Mouse (Mus musculus): Measurements from ENCODE around the gene Cdrt4. TPM values are rescaled to one million over a fixed set of nuclear protein-coding genes. Genes with fewer than 3 reads are reported as not detected.

The Cdrt4 gene
- polyA plus RNA-seq, 1 experiment from 2014 or later: 0.28 TPM

DNA sequence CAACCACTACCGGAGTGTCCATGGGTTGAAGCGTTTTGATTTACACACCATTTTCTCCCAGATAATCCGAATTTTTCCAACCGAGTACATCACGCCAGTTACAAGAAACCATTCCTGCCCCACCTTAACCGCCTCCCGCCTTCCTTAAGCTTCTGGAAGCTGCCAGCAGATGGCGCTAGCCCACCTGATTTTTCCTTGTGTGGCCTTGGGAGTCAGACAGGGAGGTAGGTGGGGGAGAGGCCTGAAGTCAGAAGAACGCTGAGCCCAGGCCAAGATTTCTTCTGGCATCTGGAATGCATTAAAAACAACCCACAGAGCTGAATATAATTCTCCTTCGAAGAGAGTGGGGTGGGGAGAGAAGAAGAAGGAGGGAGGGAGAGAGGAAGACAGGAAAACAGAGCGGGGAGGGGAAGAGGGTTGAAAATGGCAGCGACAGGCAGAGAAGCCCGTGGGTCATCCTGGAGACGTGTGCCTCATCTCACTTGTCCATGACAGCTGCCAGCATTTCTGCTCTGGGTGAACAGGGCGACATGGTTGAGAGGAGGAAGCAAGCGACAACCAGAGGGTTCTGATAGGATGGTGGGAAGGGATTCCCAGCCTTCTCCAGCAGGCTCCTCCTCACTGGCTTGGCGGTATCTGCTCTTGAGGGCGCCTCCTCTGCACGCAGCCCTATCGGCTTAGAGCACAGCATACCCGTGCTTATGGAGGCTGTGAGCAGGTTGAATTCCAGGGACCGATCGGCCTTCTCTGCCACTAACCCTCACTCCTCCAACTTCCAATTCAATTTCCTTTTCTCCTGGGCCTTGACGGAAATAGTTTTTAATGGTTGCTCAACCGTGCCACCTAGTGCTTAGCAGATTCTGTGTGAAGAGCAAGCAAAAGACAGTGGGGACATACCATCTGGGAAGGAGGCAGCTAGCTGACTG, 29.7 kb upstream of the Cdrt4 start:
- peak overlapping the region; percentile 55 for H3K4me2 ChIP-seq (replicated peaks)
- no peaks in the 10 kb centered on the region for H3K36me3 ChIP-seq
- no peaks in the 10 kb centered on the region for H3K4me1 ChIP-seq
- no peak overlapping the region for H3K27ac ChIP-seq
- no peaks in the 10 kb centered on the region for H3K9me3 ChIP-seq
- peak; percentile 85 for ATAC-seq (ENCODE audit: low FRiP score, low read depth)
- WGBS: 31% methylated on average over 25 of the region's 25 CpGs
- H3K9ac ChIP-seq: no peak overlapping the region
- peak overlapping the region; percentile 13 for H3K4me3 ChIP-seq
- H3K27me3 ChIP-seq (replicated peaks): no peaks in the 10 kb centered on the region; the same call in 1 of the 2 replicates

DNA sequence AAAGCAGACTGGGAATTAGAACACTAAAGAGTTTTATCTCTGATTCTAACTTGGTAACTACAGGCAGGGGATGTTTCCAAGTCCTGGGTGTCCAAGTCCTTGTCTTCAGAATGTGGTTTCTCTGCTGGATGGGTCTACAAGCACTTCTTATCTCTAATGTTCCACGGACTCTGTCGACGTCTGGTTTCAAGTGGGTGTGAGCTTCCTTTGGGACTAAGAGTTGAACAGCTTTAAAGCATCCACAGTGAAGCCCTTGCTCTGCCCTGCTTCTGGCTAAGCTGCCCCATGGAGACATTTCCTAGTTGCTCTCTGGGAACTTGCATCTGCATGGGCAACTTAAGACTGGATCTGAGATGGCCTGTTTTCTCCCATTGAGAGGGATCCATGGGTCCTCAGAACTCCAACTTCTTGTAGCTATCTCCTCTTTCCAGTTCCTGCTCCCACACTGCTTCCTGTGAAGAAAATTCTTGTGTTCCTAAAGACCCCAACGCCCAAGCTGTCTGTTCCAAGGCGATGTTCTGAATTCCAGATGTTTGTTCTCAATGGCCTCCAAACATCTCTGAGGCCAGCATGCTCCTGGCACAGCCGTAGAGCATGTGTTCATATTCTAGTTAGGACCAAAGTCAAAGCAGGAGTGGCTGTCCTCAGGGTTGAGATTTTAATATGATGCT, 26.8 kb upstream of the Cdrt4 start:
- 88% methylated on average over 6 of the region's 6 CpGs for whole genome bisulfite sequencing
- Histone ChIP-seq H3K4me1 (no peaks in the 10 kb centered on the region), H3K9ac (no peak overlapping the region), H3K9me3 (0 out of 2 replicates have a peak, but pooled peaks cover 7% of the 10 kb centered on the region), H3K4me3 (no peak overlapping the region), H3K36me3 (no peaks in the 10 kb centered on the region), H3K27ac (no peak overlapping the region), H3K4me2 (replicated peaks) (no peak overlapping the region), H3K27me3 (replicated peaks) (no peaks in the 10 kb centered on the region)
- no peak for ATAC-seq (ENCODE audit: low FRiP score, low read depth)

DNA sequence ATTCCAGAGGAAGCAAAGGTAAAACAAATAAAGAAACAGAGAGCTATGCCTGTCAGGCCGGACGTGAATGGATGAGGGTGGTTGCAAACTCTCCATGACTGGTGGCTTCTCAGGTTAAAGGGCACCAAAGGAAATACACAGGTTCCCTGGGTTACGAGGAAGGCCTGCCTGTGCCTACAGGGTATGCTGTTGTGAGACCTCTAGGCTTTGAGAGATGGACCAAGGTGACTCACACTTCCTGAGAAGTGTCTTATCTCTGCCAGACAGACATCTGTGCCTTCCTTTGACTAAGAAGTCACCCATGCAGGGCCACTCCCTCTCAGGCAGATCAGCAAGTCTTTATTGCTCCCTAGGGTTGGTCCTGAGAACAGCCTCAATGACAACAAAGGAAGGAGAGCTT, 21.2 kb upstream of the Cdrt4 start:
- Histone ChIP-seq H3K27ac (no peak overlapping the region), H3K4me3 (no peak overlapping the region), H3K9ac (no peak overlapping the region), H3K36me3 (no peaks in the 10 kb centered on the region), H3K4me2 (replicated peaks) (no peak overlapping the region), H3K4me1 (no peaks in the 10 kb centered on the region), H3K9me3 (0 out of 2 replicates have a peak, but pooled peaks cover 7% of the 10 kb centered on the region), H3K27me3 (replicated peaks) (no peaks in the 10 kb centered on the region)
- 71% methylated on average over 3 of the region's 3 CpGs for WGBS
- ATAC-seq (ENCODE audit: low FRiP score, low read depth): no peak

DNA sequence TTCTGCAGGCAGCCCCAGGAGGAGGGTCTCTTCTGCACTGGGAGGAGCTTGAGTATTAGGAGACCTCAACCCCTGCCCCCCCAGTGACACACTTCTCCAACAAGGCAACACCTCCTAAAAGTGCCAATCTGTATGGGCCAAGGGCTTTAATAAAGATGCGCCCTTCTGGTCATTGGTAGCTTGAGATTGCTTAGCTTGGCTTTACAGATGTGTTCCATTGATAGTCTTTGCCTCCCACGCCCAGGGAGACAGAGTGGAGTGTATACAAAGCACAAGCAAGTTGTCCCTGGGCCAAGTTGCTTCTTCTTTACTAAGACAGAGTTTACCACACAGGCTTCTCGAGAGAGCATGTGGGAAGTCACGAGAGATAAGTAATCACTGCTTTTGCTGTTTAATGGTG, 20.4 kb upstream of the Cdrt4 start:
- 0 out of 2 replicates have a peak, but pooled peaks cover 7% of the 10 kb centered on the region for H3K9me3 ChIP-seq
- H3K9ac ChIP-seq: no peak overlapping the region
- WGBS: 86% methylated on average over 4 of the region's 4 CpGs
- no peaks in the 10 kb centered on the region for H3K4me1 ChIP-seq
- no peaks in the 10 kb centered on the region for H3K27me3 ChIP-seq (replicated peaks)
- no peak overlapping the region for H3K4me3 ChIP-seq
- H3K36me3 ChIP-seq: no peaks in the 10 kb centered on the region
- no peak for ATAC-seq (ENCODE audit: low FRiP score, low read depth)
- H3K4me2 ChIP-seq (replicated peaks): no peak overlapping the region
- no peak overlapping the region for H3K27ac ChIP-seq

DNA sequence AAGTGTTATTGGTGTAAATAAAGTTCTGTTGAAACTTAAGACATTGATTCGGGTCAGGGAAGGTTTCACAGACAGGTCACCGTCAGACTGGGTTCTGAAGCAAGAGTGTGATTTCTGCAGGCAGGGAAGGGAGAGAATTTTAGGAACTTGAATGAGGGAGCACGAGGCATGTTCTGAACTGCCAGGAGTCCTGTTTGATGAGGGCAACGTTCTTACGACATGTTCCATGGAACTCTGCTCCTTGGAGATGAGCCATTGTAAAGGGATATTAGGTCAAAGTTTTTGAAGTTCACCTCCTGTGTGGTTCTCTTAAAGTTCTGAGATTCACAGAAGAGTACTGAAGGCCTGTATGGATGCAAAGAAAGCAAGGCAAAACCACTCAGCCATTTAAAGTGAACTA, 19.9 kb upstream of the Cdrt4 start:
- H3K36me3 ChIP-seq: no peaks in the 10 kb centered on the region
- H3K9me3 ChIP-seq: 0 out of 2 replicates have a peak, but pooled peaks cover 7% of the 10 kb centered on the region
- no peaks in the 10 kb centered on the region for H3K27me3 ChIP-seq (replicated peaks)
- H3K27ac ChIP-seq: no peak overlapping the region
- no peak overlapping the region for H3K4me2 ChIP-seq (replicated peaks)
- no peak overlapping the region for H3K4me3 ChIP-seq
- H3K9ac ChIP-seq: no peak overlapping the region
- 88% methylated on average over 5 of the region's 5 CpGs for WGBS
- no peak for ATAC-seq (ENCODE audit: low FRiP score, low read depth)
- H3K4me1 ChIP-seq: no peaks in the 10 kb centered on the region

DNA sequence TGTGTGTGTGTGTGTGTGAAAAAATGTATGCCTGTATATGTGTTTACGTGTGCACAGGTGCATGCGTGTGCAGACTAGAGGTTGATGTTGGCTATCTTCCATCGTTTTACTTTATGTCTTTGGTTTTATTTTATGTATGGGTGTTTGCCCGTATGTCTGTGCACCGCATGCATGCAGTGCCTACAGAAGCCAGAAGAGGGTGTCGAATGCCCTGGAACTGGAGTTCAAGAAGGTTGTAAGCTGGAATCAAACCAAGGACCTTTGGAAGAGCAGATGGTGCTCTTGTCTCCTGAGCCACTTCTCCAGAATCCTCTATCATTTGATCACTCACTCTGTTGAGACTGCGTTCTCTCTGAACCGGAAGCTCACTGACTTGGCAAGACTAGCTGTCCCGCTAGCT, 17.9 kb upstream of the Cdrt4 start:
- Histone ChIP-seq H3K4me2 (replicated peaks) (no peak overlapping the region), H3K9ac (no peak overlapping the region), H3K9me3 (no peaks in the 10 kb centered on the region), H3K27ac (no peak overlapping the region), H3K4me1 (no peaks in the 10 kb centered on the region), H3K4me3 (no peak overlapping the region), H3K36me3 (no peaks in the 10 kb centered on the region), H3K27me3 (replicated peaks) (no peaks in the 10 kb centered on the region)
- WGBS: 89% methylated on average over 9 of the region's 9 CpGs
- ATAC-seq (ENCODE audit: low FRiP score, low read depth): no peak

DNA sequence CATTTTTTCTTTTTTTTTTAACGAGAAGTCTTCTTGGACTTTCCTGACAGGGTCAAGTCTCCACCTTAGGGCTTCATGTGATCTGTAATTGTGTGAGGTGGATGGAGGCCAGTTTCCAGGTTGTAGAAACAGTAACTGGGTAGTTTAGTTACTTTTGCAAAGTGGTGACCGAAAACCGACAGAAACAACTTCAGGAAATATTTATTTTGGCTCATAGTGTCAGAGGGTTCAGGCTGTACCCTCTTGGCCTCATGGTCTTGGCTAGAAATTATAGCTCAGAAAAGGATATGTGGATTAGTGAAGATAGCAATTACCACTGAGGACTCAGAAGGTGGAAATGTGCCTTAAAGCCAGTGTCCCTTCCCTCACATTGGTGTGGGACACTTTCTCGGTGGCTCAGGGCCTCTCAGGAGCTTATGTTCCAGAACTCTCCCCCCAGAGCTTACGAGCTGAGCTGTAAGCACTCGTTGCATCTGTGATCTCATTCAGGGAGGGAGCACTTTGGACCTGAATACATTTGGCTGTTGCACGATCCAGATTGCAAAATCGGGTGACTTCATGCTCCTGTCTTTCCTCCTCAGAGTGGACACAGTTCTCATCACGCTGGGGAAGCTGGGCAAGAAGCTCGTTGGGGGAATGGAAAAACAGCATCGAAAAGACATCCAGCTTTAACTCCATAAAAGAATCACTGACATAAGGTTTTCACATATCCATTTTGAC, 16.0 kb upstream of the Cdrt4 start:
- H3K27me3 ChIP-seq (replicated peaks): no peaks in the 10 kb centered on the region
- H3K4me3 ChIP-seq: no peak overlapping the region
- no peaks in the 10 kb centered on the region for H3K36me3 ChIP-seq
- no peaks in the 10 kb centered on the region for H3K4me1 ChIP-seq
- no peaks in the 10 kb centered on the region for H3K9me3 ChIP-seq
- H3K9ac ChIP-seq: no peak overlapping the region
- H3K4me2 ChIP-seq (replicated peaks): no peak overlapping the region
- 90% methylated on average over 11 of the region's 11 CpGs for WGBS
- no peak for ATAC-seq (ENCODE audit: low FRiP score, low read depth)
- no peak overlapping the region for H3K27ac ChIP-seq

DNA sequence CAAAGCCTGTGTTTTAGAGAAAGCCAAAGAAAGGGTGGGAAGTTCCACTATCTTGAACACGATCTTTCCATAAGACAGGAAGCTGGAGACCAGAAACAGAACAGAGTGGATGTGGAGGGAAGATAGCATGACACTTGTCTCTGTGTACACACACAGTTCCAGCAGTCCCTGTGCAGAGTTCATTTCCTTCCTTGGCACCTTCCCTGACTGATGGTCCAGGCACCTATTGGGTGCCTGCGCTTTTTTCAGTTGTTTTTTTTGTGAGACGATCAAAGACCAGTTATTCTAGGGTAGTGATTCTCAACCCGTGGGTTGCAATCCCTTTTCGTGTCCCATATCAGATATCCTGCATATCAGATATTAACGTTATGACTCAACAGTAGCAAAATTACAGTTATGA, 13.0 kb upstream of the Cdrt4 start:
- Histone ChIP-seq H3K9ac (no peak overlapping the region), H3K9me3 (no peaks in the 10 kb centered on the region), H3K4me1 (no peaks in the 10 kb centered on the region), H3K36me3 (no peaks in the 10 kb centered on the region), H3K4me2 (replicated peaks) (no peak overlapping the region), H3K4me3 (no peak overlapping the region), H3K27ac (no peak overlapping the region), H3K27me3 (replicated peaks) (no peaks in the 10 kb centered on the region)
- ATAC-seq (ENCODE audit: low FRiP score, low read depth): no peak
- WGBS: 86% methylated on average over 6 of the region's 6 CpGs

DNA sequence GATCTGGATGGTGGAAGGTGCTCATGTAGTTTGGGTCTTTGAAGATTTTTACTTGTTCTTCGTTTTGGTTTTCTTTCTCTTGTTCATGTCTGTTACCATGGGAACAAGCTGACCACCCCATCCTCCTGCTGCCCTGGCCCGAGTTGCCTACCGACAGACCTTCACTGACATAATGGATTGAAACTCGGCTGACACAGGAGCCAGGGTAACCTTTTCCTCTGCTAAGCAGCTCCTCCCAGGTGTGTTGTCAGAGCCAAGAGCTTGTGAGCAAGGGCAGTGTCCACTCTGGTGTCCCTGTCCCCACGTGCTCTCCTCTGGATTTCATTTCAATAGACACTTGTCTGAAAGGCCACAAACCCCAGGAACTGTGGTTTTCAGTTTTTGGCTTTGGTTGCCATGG, 12.1 kb upstream of the Cdrt4 start:
- WGBS: 77% methylated on average over 5 of the region's 5 CpGs
- Histone ChIP-seq H3K27me3 (replicated peaks) (no peaks in the 10 kb centered on the region), H3K4me1 (no peaks in the 10 kb centered on the region), H3K4me3 (no peak overlapping the region), H3K4me2 (replicated peaks) (no peak overlapping the region), H3K27ac (no peak overlapping the region), H3K9me3 (no peaks in the 10 kb centered on the region), H3K9ac (no peak overlapping the region), H3K36me3 (no peaks in the 10 kb centered on the region)
- no peak for ATAC-seq (ENCODE audit: low FRiP score, low read depth)

DNA sequence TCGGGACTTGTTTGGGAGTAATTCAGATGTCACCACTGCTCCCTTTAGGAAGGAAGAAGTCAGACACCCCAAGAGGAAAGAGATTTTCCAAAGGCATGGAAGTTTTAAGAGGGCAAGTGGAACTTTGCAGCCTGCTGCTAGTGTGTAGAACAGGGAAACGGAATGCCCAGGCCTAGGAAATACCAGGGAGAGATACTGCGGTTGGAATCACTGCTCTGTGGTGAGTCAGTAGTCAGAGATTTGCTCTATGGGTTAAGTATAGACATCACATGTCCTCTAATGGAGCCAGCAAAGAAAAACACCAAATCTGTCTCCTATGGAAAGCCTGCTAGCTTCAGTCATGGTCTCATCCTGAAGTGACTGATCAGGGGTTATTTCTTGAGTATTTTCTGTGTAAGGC, 10.8 kb upstream of the Cdrt4 start:
- Histone ChIP-seq H3K27ac (no peak overlapping the region), H3K4me3 (no peak overlapping the region), H3K9ac (no peak overlapping the region), H3K4me2 (replicated peaks) (no peak overlapping the region), H3K4me1 (no peaks in the 10 kb centered on the region), H3K9me3 (no peaks in the 10 kb centered on the region), H3K27me3 (replicated peaks) (no peaks in the 10 kb centered on the region), H3K36me3 (no peaks in the 10 kb centered on the region)
- ATAC-seq (ENCODE audit: low FRiP score, low read depth): no peak
- WGBS: 95% methylated on average over 3 of the region's 3 CpGs

DNA sequence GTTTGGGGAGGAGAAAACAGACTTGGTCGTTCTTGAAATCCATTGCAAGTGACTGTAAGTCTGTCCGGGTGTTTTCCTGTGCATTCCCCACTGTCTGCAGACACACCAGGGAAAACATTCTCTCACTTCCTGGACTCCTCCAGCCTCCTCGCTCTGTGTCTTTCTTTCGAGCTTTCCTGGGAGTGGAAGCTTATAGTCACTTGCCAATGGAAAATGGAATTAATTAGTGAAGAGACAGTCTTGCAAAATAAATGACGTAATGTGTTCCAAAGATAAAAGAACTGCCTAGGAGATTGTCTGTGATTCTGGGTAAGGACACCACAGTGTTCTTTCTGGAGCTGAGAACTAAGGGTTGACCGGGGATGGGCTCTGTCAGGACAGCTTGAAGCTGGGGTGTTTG, 7.5 kb upstream of the Cdrt4 start:
- ATAC-seq (ENCODE audit: low FRiP score, low read depth): no peak
- Histone ChIP-seq H3K4me1 (no peaks in the 10 kb centered on the region), H3K9ac (no peak overlapping the region), H3K36me3 (no peaks in the 10 kb centered on the region), H3K27me3 (replicated peaks) (no peaks in the 10 kb centered on the region), H3K9me3 (no peaks in the 10 kb centered on the region), H3K4me2 (replicated peaks) (no peak overlapping the region), H3K27ac (no peak overlapping the region), H3K4me3 (no peak overlapping the region)
- WGBS: 82% methylated on average over 6 of the region's 6 CpGs

DNA sequence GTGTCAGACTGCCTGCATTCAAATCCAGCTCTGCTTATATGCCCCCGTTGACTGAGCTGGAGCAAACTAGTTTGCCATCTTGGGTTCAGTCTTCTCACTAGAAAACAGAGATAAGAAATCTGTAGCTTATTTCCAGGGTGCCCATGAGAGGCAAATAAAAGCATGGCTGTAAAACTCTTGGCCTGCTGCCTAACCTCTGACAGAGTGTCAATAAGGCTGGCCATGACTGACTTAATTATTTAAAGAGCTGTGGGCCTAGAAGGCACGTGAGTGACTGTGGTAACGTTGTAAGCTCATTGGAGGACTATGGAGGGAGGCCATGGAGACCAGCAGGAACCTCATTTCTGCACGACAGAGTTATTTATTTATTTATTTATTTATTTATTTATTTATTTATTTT, 5.5 kb upstream of the Cdrt4 start:
- H3K36me3 ChIP-seq: no peaks in the 10 kb centered on the region
- no peaks in the 10 kb centered on the region for H3K9me3 ChIP-seq
- no peak for ATAC-seq (ENCODE audit: low FRiP score, low read depth)
- H3K27ac ChIP-seq: no peak overlapping the region
- H3K4me1 ChIP-seq: no peaks in the 10 kb centered on the region
- no peak overlapping the region for H3K4me3 ChIP-seq
- H3K4me2 ChIP-seq (replicated peaks): no peak overlapping the region
- H3K9ac ChIP-seq: no peak overlapping the region
- no peaks in the 10 kb centered on the region for H3K27me3 ChIP-seq (replicated peaks)
- 57% methylated on average over 4 of the region's 4 CpGs for WGBS
